Mouse (Mus musculus) monocyte, adult 2 months (primary cell): ENCODE measurements around the gene Rarg.
A peak's percentile ranks its signal among the peaks of the same experiment; 100 is the strongest.
"Not testable (repeated sequence)": the region's sequence is repeated elsewhere in the genome, so short reads cannot be mapped to it uniquely, and the experiment has no call there.

Experiments
- DNase-seq, 2 experiments: peaks; one replicate each; pipeline ENCODE4 v3.0.0; 2022; ENCODE audit warnings: low spot score in 2 of 2, low read depth in 1 of 2

Rarg gene

GRCm38 (mm10) chr15:102239260-102239590 lies 18.1 kb downstream of the Rarg start:
- DNase-seq: peak in 1 of 2 experiments; percentile 65

GRCm38 (mm10) chr15:102238543-102239259 lies 18.6 kb downstream of the Rarg start:
- no peak for DNase-seq

DNA sequence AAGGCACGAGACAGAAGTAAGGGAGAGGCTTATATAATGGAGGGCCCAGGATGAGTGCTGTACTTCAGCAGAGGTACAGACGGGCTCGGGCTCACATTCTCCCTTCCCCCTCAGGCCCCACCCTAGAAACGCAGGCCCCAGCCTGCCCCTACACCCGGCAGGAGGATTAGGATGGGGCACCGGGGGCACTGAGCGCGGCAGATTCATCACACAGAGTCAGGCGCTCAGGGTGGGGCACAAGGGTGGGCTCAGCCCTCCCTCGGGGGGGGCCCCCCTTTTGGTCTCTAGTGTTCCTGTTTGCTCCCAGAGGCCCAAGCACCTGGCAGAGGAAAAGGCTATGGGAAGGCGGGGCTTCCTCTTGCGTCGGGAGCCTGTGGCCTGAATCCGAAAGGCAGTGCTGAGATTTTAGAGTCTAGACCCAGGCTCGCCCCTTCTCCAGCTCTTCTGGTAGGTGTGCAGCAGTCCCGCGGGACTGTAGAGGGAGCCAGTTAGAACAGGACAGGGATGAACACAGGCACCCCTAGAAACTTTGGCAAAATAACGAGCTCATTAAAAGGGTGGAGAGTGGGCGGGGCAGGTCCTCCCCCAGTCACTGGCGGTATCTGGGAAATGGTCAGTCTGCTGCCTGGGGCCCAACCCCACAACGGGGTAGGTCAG lies 21.8 kb downstream of the Rarg start:
- DNase-seq: no peak

DNA sequence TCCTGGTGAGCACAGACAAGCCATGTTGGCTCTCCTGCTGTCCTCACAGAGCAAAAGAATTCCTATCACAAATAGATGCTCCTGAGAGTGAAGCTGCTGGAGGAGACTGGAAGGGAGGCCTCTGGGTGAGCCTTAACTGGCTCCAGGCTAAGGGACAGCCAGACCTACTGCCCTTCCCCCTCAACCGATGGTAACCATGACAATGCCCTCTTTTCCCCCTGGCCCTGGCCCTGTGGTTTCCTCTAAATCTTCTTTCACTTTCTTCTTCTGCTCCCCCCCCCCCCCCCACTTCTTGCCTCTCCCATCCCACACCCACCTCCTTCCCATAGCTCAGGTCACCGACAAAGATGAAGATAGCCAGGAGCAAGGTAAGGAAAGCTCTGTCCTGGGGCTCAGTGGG lies 23.4 kb downstream of the Rarg start:
- DNase-seq: no peak

DNA sequence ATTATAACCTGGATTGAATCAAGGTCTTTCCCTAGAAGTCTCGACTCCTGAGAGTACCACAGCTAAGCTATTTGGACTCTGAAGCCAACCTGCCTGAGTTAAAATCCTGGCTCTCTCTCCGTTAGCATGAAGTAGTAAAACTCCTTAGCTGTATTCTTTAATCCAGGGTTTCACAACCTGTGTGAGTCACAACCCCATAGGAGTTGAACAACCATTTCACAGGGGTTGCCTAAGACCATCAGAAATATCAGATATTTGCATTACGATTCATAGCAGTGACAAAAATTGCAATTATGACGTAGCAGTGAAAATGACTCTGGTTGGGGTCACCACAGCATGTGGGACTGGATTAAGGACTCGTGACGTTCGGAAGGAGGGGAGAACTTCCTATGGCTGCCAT lies 24.6 kb downstream of the Rarg start:
- no peak for DNase-seq

- peak in 1 of 2 experiments; percentile 27 for DNase-seq
Observed at GRCm38 (mm10) chr15:102231748-102232147, 25.6 kb downstream of the Rarg start, which contains the start of gene Itgb7. Gene Itgb7, minus strand, starts transcription at chr15:102231944.

DNA sequence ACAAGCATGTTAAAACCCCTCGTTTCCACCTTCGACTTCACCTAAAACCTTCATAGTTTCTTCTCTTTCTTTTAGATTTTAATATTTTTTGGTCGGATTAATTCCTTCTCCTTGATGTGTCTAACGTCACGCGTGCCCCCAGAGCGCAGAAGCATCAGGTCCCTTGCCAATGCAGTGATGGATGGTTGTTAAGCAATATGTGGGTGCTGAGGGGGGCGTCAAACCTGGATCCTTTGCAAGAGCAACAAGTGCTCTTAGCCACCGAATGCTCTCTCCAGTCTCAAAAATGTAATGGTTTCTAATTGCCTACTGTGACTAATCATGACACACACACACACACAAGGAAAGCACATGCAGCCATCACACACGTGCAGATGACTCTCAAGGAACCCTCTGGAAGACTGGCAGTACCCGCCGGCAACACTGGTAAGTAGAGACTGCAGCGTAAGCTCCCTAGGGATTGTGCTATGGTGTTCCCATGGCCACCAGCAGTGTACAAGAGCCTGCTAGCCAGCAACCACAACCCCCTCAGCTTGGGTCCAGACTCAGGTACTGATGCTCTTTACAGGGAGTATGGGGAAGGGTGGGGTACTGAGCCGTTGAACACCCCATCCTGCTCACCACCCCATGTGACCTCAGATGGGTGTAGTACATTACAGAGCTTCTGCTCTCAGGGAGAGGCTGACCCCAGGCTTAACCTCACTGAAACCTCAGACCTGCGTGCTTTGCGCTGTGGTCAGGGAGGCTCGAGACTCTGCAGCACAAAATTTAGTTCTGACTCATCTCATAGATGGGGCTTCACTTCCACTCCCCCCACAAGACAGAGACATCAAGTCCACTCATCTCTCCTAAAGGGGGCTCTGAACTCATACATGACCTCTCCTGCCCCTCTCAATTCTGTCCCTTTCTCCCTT lies 26.7 kb downstream of the Rarg start:
- peak in 1 of 2 experiments; percentile 38 for DNase-seq

DNA sequence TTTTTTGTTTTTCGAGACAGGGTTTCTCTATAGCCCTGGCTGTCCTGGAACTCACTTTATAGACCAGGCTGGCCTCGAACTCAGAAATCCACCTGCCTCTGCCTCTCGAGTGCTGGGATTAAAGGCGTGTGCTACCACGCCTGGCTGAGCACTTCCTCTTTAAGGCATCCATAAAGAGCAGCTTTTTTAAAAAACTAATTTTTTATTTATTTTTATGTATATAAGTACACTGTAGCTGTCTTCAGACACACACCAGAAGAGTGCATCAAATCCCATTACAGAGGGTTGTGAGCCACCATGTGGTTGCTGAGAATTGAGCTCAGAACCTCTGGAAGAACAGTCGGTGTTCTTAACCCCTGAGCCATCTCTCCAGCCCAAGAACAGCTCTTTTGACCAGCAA lies 31.7 kb downstream of the Rarg start:
- DNase-seq: not testable (repeated sequence)

DNA sequence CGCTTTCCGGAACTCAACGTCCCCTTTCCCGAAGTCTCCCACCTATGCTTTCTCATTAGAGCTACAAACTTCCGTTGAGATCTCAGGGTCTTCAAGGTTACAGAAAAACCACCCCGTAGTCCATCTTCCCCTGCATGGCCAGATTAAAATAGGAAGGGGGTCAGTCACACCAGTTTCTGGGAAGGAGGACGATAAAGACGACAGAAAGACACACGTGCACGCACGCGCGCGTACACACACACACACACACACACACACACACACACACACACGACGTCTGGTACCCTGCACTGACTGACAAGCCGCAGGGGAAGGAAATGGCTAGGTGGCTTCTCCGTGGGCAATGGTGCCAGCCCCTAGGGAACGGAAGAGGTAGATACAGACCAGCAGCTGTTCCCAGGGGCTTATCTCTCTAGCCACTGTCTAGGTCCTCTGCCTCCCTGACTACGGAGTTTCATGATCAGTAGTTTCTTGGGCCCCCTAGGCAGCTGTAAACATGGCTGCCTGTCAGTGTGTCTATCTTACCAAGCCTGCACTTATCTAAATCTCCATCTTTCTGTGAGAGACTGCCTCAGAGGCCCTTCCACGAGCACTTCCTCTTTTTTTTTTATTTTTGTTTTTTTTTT lies 32.2 kb downstream of the Rarg start:
- DNase-seq: peak in 1 of 2 experiments; percentile 32

- DNase-seq: peak in 1 of 2 experiments; percentile 53
Observed at GRCm38 (mm10) chr15:102224186-102224991, 32.9 kb downstream of the Rarg start.

GRCm38 (mm10) chr15:102222386-102222785 lies 34.9 kb downstream of the Rarg start:
- DNase-seq: no peak

DNA sequence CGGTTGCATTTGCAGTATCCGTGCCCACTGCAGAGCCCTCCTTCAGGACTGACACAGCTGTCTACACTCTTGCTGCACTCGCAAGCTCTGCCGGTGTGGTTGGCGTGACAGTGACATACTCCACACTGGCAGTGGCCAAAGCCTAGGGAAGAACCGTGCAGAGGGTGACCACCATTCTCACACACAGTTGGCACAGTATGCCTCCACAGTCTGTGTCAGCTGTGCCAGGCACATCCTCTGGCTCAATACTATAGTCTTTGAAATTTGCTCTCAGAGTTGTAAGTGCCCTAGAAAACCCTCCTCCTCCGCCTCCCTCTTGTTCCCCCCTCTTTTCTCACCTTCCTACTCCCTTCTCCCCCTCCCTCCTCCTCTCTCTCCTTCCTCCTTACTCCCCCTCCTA lies 40.0 kb downstream of the Rarg start:
- DNase-seq: no peak

GRCm38 (mm10) chr15:102216459-102217228 lies 40.7 kb downstream of the Rarg start:
- DNase-seq: no peak

- no peak for DNase-seq
Observed at GRCm38 (mm10) chr15:102215624-102216023, 41.7 kb downstream of the Rarg start.

- no peak for DNase-seq
Observed at GRCm38 (mm10) chr15:102214132-102214531, 43.2 kb downstream of the Rarg start.

- DNase-seq: no peak
Observed at GRCm38 (mm10) chr15:102211895-102212294, 45.4 kb downstream of the Rarg start.

DNA sequence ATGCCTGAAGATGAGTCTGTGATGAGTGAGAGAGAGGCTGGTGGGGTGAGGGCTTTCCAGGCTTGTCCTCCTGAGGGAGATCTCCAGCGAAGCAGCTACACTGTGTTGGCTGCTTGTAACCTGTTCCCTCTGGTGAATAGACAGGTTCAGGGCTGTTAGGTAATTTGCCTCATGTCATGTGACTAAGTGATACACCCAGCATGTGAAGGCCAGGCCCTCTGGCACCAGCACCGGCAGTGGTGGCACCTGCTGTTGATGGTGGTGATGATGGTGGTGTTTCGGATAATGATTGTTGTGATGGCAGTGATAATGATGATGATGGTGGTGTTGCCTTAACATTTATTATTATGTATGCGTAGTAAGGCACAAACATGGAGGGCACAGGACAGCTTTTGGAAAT lies 46.5 kb downstream of the Rarg start:
- DNase-seq: no peak

DNA sequence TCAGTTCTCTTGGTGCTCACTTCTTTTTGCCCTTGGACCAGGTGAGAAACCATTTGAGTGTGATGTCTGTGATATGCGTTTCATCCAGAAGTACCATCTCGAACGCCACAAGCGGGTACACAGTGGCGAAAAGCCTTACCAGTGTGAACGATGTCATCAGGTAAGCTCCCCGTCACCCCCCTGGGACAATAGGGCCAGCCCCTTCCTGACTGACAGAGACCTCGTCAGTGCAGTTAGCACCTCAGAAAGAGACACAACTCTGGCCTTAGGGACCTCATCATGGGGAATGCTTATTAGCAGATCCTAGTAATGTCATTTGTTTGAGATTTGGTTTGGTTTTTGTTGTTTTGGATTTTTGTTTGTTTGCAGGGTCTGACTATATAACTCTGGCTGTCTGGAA lies 48.2 kb downstream of the Rarg start:
- no peak for DNase-seq

GRCm38 (mm10) chr15:102208092-102208561 lies 49.2 kb downstream of the Rarg start:
- no peak for DNase-seq

DNA sequence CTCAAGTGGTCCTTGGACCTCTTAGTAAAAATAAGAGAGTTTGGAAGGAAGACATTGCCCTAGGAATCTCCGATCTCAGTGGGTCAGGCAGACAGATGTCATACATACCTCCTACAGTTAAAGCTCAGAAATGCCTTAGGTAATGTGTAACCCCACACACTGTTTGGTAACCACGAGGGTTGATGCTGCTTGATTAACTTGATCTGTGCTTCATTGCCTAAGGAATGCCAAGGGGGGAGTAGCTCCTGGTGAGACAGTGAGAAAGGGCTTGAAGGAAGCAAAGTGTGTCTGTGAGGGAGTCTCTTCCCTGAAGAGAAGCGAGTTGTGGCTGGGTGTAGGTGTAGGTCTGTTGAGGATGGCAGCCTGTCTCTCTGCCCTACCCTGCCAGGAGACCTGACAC lies 50.0 kb downstream of the Rarg start:
- DNase-seq: no peak
